Mouse (Mus musculus) large intestine, adult 2 months (tissue): ENCODE data around the gene Wdr62. TPM values are rescaled to one million over a fixed set of nuclear protein-coding genes. Genes with fewer than 3 reads are reported as not detected.

Source experiments
- DNase-seq: peaks from one replicate; pipeline ENCODE4 v3.0.0-alpha.2; 2012; ENCODE audit warnings: low read depth, low spot score
- WGBS: fragments of 180-500 bp; shearing (Covaris S2); methylation state at CpG from one replicate; pipeline ENCODE4 v1.1.7; 2018; 5-methylcytosine and 5-hydroxymethylcytosine counted together
- polyA plus RNA-seq: library from polyadenylated mRNA; depleted of rRNA; stranded (reverse); fragments of >200 nt; gene quantifications from 2 replicates; pipeline ENCODE4 v1.2.3, GENCODE M21; 2012; rRNA removed

The Wdr62 gene
- polyA plus RNA-seq, result 14.0 and 16.5 TPM in 2 replicates

DNA sequence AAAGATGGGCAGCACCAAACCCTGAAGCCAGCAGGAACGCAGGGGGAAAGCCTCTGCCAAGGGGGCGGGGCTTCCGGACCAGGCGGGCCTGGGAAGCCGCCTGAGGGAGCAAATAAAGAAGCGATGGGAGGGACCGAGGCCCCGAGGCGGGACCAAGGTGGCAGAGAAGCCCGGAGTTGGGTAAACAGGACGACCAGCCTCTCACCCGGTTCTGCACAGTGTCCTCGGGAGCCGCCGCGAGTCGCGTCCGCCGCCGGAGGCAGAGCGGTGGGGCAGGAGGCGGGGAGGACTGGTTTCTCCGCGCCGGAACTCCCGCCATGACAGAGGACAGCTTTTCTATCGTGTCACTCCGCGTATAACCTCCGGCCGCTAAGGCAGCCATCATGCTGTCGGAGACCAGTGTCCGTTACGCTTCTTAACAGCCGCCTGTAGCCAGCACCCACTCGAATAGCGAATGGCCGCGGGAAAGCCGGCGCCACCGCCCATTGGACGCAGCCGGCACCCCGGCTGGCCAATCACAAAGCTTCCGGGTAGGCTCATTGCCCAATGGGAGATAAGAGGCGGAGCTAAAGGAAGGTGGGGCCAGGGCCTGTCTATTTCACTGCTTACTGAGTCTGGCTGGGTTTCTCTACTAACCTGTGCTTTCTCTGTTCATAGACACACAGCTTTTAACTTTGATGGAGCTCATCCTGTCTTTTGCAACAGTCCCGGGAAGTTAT lies at the start of gene Wdr62, which contains the start of gene Thap8:
Gene Wdr62 (minus strand): TSS at position 469 of the 719 bp plus-strand sequence.
Gene Thap8 (plus strand): TSS at position 144 of the 719 bp plus-strand sequence.
- peak; percentile 86 for DNase-seq
- WGBS, result under 1% methylated on average over 49 of the region's 49 CpGs

DNA sequence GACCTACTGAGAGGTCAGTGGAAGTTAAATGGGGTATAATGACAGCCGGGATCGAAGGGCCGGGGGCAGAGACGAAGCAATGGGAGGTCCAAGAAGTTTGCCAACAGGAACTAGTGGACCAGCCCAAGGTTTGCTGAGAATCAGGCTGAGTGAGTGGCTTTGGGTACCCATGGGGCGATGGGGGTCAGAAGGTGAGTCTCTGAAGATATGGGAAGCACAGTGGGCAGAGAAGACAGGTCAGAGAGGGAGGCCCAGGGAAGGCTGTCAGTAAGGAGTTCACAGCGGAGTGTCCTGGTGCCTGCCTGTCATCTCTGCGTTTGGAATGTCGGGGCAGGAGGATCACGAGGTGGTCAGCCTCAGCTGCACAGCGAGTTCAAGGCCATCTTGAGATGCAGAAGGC lies 48.2 kb upstream of the Wdr62 start:
- 64% methylated on average over 10 of the region's 10 CpGs for WGBS
- no peak for DNase-seq

DNA sequence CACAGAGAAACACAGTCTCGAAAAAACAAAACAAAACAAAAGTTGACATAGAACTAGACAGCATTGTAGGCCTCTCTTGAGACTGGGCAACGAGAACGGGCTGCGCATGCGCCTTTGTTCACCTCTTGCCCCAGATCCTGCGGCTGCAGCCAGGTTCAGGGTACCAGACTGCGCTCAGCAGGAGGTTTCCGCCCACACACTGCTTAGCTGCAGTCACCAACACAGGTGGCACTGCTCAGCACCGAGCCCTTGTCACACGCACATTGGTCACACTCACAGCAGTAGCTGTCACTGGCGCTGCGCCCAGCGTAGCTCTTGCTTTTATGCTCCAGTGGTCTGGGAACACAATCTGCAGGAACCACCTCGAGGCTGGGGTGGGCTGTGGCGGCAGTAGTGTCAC lies 46.9 kb upstream of the Wdr62 start:
- no peak for DNase-seq
- 66% methylated on average over 15 of the region's 15 CpGs for WGBS

DNA sequence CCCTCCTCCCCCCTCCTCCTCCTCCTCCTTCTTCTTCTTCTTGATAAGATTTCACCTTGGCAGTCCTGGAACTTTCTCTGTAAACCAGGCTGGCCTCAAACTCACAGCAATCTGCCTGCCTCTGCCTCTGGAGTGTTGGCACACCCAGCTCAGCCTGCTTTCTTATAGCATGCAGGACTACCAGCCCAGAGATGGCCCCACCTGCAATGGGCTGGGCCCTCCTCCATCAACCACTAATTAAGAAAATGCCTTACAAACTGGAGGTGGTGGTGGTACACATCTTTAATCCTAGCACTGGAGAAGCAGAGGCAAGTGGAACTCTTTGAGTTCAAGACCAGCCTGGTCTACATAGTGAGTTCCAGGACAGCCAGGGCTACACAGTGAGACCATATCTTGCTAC lies 46.2 kb upstream of the Wdr62 start:
- no peak for DNase-seq

DNA sequence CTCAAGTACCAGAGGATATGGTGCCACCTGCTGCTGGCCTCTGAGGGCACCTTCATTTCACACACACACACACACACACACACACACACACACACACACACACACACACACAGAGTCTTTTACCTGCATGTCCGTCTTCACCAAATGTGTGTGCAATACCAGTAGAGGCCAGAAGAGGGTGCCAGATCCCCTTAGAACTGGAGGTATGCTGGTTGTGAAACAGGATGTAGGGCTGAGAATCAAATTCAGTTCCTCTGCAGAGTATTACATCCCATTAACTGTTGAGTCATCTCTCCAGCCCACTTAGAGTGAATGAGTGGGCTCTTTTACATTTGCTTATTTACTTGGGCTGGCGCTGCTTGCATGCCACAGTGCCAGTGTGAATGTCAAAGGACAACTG lies 45.1 kb upstream of the Wdr62 start:
- DNase-seq, result no peak
- 74% methylated on average over 2 of the region's 2 CpGs for WGBS

DNA sequence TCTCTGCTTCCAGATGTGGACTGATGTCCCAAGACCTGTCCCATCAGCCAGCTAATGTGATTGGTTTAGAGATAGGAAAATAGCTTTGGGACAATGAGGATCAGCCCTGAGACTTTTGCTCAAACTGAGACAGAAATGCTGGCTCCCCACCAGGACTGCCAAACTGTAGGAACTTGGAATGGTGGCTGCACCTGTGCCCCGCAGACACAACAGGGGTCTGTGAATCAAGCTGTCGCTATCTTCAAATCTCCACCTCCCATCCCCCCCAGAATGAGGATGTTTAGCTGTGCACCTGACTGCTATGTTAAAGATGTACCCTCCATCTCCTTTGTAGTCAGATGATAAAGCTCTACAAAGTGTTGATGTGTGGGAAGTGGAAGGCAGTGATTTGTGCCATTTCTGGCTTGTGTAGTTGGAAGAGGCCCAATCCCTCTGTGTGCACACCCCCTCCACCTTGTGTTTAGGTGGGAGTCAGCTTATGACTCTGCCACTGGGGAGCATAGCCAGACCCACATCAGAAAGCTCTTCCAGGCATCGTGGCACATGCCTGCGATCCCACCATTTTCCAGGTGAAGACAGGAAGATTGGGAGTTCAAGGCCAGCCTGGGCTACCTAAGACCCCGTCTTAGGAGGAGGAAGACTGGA lies 44.2 kb upstream of the Wdr62 start:
- DNase-seq, result no peak
- 89% methylated on average over 5 of the region's 5 CpGs for WGBS

DNA sequence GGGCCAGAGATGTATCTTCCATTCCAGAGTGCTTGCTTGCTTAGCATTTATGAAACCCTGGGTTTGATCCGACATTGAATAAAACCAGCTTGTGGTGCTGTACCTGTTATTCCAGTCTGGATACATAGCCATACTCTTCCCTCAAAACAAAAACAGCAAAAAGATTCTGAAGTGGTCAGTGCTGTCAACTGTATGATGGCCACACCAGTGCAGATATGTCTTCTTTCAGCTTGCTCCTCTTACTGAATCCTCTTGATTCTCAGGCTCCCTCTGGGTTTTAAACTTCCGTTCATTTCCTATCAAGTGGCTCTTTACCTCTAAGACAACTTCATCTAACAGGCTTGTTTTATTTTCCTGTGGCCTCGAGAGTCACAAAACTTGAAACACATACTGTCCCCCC lies 43.6 kb upstream of the Wdr62 start, which contains the start of gene Sdhaf1:
Gene Sdhaf1 (minus strand): TSS at position 101 of the 400 bp plus-strand sequence.
- WGBS, result 74% methylated on average over 3 of the region's 3 CpGs
- DNase-seq, result no peak

DNA sequence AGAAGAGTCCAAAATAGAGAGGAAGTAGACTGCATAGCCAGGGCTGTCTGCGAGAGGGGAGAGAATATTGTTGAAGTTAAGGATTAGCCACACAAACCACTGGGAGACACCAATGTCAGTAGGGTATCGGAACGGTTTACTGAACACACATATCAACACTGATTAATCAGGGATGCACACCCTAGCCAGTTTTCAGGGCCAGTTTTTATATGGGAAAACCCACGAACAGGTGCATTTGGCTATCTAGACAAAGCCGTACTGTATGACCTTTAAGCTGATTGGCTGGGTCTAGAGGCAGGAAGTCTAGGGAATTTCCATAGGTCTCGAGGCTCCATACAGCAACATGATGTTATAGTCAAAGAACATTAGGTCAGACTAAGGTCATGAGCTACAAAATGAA lies 42.6 kb upstream of the Wdr62 start:
- 8% methylated on average over 6 of the region's 6 CpGs for WGBS
- no peak for DNase-seq

DNA sequence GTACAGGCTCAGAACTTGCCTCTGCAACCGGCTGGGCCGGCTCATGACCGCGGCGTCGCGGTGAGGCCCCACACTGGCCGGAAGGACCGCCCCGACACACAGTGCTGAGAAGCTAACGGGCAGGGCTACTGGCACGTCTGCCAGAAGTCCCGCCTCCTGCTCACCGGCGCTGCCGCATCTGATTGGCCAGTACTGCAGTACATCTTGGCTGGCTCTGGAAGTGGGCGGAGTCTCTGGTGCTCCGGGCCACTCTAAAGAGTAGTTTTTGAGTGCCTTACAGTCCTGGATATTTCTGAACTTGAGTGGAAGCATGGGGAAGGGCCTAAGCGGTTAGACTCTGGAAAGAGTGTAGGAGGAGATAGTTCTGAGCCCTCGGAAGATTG lies 42.1 kb upstream of the Wdr62 start:
- under 1% methylated on average over 20 of the region's 20 CpGs for WGBS

DNA sequence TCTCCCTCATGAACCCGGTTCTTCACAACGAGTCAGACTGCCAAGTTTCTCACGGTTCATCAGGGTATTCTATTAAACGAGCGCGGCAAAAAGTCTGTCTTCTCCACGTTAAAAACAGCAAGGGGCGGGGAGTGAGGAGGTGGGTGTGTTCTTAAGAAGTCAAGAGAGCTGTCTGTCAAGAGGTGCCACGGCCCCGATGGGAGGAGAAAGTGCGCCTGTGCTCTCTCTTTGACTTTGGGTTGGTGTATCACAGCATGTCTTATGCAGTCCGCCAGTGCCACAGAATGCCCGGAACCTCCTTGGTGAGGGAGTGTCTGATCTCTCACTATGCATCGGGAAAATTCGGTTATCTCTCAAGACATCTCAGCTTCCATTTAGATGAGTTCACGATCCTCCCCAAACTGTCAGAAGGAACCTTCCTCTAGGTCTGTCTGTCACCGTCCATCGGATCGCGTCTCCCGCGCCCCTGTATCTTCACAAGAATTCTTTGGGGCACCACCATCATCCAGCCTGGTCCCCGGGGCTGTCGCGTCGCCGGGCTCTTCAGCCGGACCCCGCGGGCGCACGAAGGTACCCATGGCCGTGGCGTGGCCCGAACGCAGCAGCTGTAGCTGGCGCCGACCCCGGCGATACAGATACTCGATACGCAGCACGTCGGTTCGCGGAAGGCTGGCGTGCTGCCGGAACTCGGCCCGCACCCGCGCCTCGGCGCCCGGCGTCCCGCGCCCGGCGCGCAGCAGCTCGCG lies 41.5 kb upstream of the Wdr62 start, which contains the start of gene E130208F15Rik:
Gene E130208F15Rik (plus strand): TSS at position 202 of the 746 bp plus-strand sequence.
- no peak for DNase-seq
- under 1% methylated on average over 63 of the region's 63 CpGs for WGBS

More for the DNA sequence above, 42.1 kb upstream of the Wdr62 start:
- DNase-seq, result peak; percentile 89

DNA sequence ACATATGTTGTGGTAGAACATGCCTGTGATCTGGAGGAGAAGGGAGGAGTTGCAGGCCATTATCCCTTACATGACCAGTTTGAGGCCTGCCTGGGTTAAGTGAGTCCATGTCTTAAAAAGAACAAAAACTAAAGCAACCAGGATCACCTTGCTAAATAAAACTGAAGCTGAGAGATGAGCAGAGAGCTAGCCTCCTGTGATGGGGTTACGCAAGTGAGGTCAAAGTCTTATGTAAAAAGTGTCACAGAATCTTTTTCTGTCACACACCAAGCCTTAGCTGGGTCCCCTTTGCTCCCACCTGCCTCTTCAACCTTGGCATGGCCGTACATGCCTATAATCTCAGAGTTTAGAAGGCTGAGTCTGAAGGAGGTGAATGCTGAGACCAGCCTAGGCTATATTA lies 40.7 kb upstream of the Wdr62 start:
- DNase-seq, result no peak
- WGBS, result 59% methylated on average over 2 of the region's 2 CpGs

DNA sequence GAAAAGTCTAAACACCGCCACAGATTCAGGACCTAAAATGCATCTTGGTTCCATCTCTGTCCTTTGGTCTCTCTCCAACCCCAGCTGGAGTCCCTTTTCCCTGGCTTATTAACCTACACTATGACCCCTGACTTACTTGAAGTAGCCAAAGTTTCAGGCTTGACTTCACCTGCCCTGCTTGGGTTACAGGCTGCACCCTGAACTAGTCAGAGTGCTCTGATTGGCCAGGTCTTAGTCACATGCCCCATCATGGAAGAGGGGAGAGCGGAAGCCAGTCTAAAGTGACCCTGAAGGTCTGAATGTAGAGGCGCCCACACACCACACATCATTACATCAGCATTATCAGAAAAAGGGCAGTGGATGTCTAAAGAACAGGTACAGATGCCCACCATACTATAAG lies 37.9 kb upstream of the Wdr62 start:
- DNase-seq, result no peak
- 90% methylated on average over 3 of the region's 3 CpGs for WGBS

DNA sequence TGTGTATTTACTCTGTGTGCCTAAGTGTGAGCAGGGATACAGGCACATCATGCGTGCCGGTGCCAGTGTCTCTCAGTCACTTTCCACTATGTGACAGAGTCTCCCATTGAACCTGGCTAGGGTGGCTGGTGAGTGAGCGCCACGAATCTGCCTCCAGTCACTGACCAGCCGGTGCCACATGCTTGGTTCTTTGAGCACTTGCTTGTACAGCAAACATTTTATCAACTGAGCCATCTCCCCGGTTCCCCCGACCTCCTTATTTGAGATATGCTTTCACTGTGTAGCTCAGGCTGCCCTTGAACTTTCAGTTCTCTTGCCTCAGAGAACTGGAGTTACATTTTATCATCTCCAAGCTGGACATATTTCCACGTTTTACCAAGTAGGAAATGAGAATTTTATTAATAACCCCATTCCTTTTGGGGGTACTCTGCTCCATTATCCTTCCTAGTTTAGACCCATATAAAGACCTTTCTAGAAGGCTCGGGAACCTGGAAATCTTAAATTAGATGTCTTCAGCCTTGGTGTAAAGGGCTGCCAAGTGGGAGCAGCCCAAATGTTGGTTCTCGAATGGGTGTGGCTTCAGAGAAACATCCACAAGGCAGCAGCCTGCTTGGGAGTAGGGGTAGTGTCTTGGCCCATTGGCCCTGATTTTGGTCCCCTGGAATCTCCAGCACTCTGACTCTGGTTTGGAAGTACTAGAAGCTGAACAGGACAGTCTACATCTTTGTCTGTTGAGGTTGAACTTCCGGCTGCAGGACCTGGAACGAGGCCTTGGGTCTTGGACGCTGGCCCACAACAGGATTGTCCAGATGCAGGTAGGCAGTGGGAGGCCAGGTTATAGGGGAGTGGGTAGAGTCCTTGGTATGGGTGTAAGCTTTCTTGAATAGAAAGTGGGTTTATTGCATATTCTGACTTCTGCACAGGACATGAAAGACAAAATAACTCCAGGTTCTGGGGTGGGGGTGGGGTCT lies 35.6 kb upstream of the Wdr62 start:
- DNase-seq, result no peak

DNA sequence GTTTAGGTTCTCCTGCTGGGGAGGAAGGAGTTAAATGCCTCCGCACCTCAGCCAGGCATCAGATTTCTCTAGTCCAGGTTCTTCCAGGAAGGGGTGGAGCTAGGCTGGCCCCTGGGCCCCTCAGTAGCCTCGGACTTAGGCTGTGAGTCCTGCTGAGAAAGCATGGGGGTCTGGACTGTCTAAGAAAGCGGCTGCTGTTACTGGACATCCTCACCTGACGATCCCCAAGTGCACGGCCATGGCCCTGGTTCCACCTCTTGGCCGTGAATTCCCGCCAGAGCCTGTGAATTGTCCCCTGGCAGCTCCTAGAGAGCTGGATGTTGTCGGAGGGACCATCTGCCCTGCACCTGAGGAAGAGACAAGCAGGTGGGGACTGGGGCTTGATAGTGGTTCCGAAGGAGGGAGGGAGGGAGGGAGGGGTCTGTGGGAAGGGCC lies 34.5 kb upstream of the Wdr62 start, which contains the start of gene Syne4:
Gene Syne4 (plus strand): TSS at position 87 of the 435 bp plus-strand sequence.
- DNase-seq, result no peak
- WGBS, result 17% methylated on average over 9 of the region's 9 CpGs

More for the DNA sequence above, 35.6 kb upstream of the Wdr62 start:
- WGBS, result 44% methylated on average over 13 of the region's 13 CpGs

DNA sequence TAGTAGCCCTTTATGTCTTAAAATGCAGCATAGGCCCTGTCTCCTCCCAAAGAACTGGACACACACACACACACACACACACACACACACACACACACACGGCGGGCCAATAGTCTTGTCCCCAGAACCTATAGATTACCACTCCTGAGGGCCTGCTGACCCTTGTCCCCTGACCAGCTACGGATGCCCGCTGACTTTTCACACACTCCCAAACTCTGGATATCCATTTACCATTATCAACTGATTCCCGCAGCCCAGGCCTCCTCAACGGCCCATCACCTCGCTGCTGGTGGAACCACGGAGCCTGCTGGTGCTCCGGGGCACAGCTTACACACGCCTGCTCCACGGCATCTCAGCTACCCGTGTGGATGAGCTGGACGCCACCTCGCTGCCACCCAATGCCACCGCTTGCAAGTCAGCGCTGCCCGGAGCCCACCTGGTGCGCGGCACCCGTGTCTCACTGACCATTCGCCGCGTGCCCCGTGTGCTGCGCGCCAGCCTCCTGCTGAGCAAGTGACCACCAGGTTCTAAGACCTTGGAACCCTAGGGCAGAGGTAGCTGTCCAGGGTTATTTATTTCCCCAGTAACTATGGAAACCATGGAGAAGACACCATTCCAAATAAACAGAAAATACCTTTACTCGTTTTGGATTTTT lies 33.6 kb upstream of the Wdr62 start:
- no peak for DNase-seq

DNA sequence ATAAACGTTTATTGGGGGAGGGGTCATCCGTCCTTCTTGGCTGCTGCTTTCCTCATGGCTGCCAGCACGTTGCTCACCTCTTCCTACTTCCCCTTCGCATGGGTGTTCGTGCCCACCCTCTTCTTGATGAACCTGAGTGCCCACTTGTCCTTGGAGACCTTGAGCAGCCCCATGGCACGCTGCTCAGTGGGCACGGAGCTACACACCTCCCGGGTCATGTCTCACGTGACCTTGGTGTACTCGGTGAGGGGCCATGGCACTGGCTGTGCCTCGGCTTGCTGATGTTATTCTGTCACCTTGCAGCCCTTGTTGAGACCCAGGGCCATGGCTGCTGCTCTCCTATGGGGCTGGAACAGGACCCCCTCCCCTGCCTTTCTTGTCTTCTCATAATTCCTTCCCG lies 29.9 kb upstream of the Wdr62 start:
- DNase-seq, result no peak
- WGBS, result 84% methylated on average over 12 of the region's 12 CpGs

More for the DNA sequence above, 33.6 kb upstream of the Wdr62 start:
- WGBS, result 66% methylated on average over 27 of the region's 27 CpGs

DNA sequence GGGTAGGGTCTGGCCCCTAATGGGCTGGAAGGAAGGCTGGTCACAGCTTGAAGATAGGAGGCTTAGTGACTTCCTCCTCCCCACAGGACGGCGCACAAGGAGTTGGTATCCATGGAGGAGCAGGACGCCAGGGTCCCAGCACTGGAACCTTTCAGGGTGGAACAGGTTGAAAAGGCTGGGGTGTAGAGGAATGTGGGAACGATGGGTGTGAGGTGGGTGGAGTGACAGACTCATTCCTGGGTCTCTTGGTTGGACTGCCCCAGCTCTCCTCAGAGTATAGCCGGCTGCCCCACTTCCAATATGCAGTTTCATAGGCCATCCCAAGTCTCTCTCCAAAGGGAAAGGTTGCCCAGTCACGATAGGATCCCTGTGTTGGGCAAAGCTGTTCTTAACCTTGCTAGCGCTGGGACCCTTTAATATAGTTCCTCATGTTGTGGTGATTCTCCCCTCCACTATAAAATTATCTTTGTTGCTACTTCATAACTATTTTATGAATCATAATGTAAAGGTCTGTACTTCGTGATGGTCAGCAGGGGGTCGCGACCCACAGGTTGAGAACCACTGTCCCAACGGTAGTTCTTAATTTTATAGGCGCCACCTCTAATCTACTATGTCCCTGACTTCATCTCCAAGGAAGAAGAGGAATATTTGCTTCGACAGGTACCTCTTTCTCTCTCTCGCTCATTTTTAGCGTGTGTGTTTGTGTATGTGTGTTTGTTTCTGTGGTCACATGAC lies 29.3 kb upstream of the Wdr62 start:
- WGBS, result 45% methylated on average over 15 of the region's 15 CpGs
- no peak for DNase-seq
